Mouse (Mus musculus): ENCODE measurements around the gene Gpcpd1.

Gene Gpcpd1

GRCm38 (mm10) chr2:132584191-132584590 is 3.3 kb downstream of the Gpcpd1 start:
- DNase-seq: no peak

- no peak for DNase-seq
Measured at GRCm38 (mm10) chr2:132583126-132583525, 4.4 kb downstream of the Gpcpd1 start.

DNA sequence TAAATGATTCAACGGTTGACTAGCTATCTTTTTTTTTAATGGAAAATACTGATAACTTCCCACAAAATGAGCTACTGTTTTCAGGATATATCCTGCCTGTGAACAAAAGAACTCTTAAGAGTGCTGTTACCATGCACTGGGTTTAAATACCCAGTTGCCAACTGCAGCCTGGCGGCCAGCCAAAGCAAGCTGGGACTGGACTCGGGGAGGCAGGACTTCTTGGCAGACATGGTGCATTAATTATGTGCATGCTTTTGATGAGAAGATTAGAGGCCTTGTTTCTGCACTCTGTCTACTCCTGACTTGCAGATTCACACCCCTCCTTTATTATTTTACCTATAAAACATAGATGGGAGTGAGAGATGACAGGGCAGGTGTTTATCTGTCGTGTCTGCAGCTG is 5.3 kb downstream of the Gpcpd1 start:
- peak; percentile 38 to 42 for DNase-seq

DNA sequence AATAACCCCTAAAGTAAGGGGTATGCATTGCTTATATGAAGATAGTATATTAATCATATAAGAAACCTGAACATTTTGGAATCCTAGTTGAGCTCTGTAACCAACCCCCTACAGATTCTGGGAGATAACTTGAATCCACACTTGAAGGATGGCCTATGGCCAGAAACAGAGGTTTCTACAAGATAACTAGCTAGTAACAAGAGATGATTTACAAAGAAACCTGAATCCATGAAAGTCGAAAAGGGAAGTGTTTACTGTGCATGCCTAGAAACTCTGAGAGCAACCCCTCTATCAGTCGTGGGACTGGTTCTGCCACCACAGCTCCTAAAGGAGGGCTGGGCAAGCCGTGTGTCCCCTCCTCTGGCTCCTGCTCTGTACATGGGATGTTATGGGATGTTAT is 7.8 kb downstream of the Gpcpd1 start:
- DNase-seq: no peak

DNA sequence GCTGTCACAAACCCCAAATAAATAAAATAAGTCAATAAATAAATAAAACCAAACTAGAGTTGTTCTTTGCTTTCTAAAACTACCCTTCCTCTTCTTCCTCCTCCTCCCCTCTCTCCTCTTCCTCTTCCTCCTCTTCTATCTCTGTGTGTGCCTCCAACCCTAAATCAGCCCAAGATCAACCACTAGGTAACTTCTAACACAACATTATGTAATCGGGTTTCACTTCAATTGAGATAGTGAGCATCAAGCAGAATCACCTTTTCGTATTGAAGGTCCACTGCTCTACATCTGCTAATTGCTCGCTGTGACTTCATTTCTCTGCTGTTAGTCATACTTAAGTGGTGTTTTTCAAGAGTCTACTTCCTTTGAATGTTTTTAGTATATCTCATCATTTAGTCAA is 8.8 kb downstream of the Gpcpd1 start:
- DNase-seq: no peak

DNA sequence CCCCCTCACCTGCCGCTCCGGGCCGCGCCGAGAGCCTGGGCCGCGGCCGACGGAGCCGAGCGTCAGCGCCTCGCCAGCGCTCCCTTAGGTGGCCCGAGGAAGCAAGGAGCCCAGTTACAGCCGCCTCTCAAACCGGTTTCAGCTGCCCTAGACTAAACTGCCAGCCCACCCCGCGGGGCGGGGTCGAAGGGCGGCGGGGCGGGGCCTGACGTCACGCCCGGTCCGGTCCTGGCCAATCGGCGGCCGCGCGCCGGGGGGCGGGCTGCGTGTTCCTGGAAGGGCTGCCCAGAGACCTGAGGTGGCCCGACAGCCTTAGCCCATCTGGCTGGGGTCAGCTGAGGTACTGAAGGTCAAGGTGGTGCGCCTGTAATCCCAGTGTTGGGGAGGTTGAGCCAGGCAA is 9.5 kb downstream of the Gpcpd1 start:
- DNase-seq: peak; percentile 94 to 99

DNA sequence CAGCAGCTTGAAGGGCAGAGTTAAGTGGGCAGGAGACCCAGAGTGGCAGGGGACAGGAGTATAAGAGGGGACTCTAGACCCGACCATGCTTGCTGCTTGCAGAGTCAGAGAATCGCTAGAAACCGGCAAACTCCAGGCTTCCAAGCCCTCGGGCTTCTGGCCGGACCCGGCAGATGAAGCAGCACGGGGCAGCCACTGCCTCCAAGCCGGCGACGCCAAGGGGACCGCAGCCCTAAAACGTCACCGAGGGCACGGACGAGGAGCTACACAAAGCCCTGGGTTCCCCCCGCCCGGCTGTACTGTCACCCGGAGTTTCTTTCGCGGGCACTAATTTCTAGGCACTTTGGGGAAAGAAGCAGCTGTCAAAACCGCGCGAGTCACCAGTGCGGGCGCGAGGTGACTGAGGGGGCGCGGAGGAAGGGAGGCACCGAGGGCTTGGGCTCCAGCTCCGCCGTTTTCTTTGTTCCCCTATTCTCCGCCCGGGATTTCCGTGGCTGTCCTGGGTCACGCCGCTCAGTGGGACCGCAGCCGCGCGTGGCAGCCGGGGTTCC is 10.0 kb downstream of the Gpcpd1 start:
- DNase-seq: peak; percentile 64 to 68

- no peak for DNase-seq
Measured at GRCm38 (mm10) chr2:132576522-132577135, 10.9 kb downstream of the Gpcpd1 start.

GRCm38 (mm10) chr2:132575759-132576439 is 11.6 kb downstream of the Gpcpd1 start:
- DNase-seq: peak; percentile 67 to 73

- DNase-seq: no peak
Measured at GRCm38 (mm10) chr2:132575256-132575655, 12.3 kb downstream of the Gpcpd1 start.

DNA sequence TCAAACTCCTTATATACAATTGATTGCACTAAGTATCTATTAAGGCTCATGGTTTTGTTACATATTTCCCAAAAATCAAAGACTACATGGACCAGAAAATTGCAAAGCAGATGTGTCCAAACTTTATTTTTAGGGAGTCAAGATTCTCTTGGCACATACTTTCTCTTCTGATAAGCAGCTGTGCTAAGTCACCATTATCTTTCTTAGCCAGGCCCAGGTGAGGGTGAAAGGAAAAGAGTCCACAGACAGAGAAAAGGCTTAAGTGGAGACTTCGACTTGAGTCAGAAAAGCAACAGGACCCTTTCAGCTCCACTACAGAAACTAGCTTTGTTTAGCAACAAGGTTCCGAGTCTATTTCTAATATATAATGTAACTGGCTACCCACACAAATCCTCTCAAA is 14.2 kb downstream of the Gpcpd1 start:
- DNase-seq: no peak

DNA sequence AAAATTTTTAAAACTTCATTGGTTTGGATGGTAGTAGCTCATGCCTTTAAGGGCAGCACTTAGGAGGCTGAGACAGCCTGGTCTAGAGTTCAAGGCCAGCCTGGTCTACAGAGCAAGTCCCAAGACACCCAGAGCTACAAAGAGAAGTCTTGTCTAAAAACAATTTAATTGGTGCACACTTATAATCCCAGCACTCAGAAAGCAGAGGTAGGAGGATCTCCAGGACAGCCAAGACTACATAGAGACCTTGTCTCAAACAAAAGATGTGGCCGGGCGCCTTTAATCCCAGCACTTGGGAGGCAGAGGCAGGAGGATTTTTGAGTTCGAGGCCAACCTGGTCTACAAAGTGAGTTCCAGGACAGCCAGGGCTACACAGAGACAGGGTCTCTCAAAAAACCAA is 14.9 kb downstream of the Gpcpd1 start:
- DNase-seq: no peak

- DNase-seq: no peak
Measured at GRCm38 (mm10) chr2:132571301-132571700, 16.2 kb downstream of the Gpcpd1 start.

DNA sequence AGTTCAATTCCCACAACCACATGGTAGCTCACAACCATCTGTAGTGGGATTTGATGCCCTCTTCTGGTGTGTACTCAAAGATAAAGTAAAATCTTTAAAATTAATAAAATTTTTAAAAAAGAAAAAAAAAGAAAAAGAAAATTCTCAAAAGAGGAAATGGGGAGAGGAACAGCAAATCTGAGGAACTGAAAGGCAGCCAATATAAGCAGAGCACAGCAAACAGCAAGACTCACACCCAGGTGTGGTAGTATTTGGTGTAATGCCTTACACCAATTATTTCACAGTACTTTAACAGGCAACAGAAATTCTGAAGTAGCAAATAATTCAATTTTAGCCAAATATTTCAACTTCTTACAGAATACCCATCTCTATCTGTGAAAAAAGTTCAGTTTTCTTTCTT is 16.7 kb downstream of the Gpcpd1 start:
- DNase-seq: no peak

DNA sequence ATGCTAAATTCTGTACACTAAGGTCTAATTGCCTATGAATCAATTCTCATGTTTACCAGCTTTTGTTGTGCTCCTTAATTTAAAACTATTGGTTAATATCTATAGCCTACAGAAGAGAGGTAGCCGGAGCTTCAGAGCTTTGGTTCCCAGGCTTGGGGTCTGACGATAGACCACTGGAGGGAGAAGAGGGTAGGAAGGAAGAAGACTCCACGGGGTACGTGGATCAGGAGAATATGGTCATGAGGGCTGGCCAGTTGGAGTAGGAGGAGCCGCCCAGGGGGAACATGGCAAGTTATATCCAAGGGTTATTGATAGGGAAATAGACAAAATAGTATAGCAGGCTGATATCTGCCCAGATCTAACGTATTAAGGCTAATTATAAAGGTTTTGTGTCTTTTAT is 17.8 kb downstream of the Gpcpd1 start:
- DNase-seq: no peak

GRCm38 (mm10) chr2:132567414-132567813 is 20.1 kb downstream of the Gpcpd1 start:
- DNase-seq: no peak

DNA sequence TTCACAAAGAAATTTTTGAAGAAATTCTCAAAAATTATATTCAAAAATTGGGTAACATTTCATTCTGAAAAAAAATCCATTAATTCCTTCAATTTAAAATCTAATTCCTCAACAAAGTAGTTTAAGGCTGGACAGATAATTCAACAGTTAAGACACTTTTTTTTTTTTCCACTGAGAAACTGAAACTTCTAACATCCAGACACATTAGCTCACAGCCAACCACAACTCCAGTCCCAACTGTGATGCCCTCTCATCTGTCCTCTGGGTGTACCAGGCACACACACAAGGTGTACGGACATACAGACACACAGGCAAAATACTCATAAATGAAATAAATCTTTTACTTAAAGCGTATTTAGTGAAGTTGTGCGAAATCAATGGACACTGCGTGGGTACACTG is 25.7 kb downstream of the Gpcpd1 start:
- no peak for DNase-seq

- DNase-seq: no peak
Measured at GRCm38 (mm10) chr2:132527864-132528263, 59.7 kb downstream of the Gpcpd1 start.

DNA sequence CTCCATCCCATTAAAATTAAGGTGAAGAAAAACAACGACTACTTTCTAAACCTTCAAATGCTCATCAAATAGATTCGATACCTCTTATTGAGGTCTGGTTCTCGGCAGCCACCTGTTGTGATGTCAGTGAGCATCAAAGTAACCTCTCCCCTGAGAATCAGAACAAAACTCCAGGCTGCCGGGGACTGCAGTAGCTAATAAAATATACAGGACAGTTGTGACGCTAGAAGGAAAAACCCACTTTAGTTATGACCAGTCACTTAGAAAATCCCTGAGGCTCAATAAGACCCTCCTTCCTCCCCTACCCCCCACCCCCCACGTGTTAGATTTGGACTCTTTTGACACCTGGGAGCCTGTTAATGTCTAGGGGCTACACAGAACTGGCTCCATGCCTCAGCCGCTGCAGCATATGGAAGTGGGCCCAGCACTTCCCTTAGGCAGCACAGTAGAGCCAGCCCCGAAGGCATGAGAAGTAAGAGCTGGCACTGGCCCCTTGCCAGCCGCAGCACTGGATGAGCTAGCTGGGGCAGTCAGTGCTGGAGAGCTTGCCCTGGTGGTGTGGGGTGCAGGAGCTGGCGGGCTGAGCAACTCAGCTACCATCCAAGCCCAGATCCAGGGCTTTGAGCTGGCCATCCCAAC is 60.5 kb downstream of the Gpcpd1 start:
- peak in 1 of 2 experiments; percentile 26 for DNase-seq

DNA sequence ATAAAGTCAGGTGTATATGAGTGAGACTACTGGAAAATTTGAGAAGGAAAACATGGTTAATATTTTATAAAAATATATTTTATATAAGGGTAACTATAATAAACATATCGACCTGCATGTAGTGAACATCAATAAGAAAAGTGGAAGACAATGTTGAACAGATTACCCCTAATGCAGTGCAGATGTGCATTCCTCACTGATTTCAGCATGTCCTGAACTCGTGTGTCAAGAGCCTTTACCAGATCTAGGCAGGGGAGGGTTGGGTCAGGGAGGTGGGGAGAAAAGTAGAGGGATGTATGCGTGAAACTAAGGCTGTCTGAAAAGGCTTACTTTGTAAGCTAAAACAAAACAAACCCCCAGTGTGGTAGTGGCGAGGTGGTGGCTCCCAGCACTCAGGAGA is 61.4 kb downstream of the Gpcpd1 start:
- DNase-seq: no peak

GRCm38 (mm10) chr2:132518021-132518901 is 69.3 kb downstream of the Gpcpd1 start:
- no peak for DNase-seq

DNA sequence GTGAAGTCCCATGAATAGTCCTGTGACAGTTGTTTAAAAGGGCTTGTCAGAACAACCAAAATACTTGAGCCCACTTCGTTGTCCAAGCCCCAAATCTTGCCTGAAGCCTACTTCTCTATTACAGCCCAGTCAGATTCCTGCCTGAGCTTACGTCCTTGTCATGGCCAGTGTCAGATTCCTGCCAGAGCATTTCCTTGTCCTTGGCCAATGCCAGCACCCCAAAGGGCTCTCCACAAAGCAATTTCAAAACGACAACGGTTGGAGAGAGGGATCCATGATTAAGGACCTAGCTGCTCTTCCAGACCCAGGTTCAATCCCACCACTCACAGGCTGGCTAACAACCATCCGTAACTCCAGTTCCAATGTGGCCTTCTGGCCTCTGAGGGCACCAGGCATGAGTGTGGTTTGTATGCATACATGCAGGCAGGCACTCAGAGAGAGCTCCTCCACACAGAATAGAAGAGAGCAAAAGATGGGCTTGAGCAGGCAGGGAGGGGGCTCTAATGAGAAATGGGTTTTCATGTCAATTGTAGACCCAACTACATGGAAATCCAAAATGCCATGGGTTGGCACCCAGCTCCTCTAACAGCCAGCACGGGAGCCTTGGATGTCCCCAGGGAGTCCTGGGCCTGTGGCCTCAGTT is 70.2 kb downstream of the Gpcpd1 start:
- no peak for DNase-seq

Data from cerebellum, adult 18-20 months (tissue).